Mouse (Mus musculus) splenic B cell, adult 2 months (primary cell): ENCODE measurements around the gene Miga2.
"Not testable (repeated sequence)": the region's sequence is repeated elsewhere in the genome, so short reads cannot be mapped to it uniquely, and the experiment has no call there.

Experiments
- DNase-seq: peaks from one replicate; pipeline ENCODE4 v3.0.0-alpha.2; 2011; ENCODE audit warnings: low read depth, low spot score
- H3K27me3 ChIP-seq: 2 replicates; pipeline ENCODE4 v1.6.1; 2012; ENCODE audit warnings: mild to moderate bottlenecking, low read length, moderate library complexity, mixed read lengths; ENCODE audit not compliant: control insufficient read depth, poor library complexity, insufficient read depth, severe bottlenecking
- H3K36me3 ChIP-seq: 2 replicates; pipeline ENCODE4 v1.6.1; 2012; ENCODE audit warnings: mild to moderate bottlenecking, low read length, moderate library complexity, mixed read lengths; ENCODE audit not compliant: control insufficient read depth, poor library complexity, insufficient read depth, severe bottlenecking

Gene Miga2

GRCm38 (mm10) chr2:30415157-30415935, 51.3 kb downstream of the Miga2 start, which contains the start of gene Crat:
Gene Crat, minus strand, starts transcription at chr2:30415813.
- peak; percentile 82 for DNase-seq
- H3K36me3 ChIP-seq, result no peaks in the 10 kb centered on the region
- H3K27me3 ChIP-seq, result no peaks in the 10 kb centered on the region

GRCm38 (mm10) chr2:30415936-30416648, 52.1 kb downstream of the Miga2 start, which contains the start of gene Ptpa:
Gene Ptpa, plus strand, starts transcription at chr2:30416039.
- no peaks in the 10 kb centered on the region for H3K27me3 ChIP-seq
- peak; percentile 96 for DNase-seq

GRCm38 (mm10) chr2:30416649-30416965, 52.6 kb downstream of the Miga2 start:
- DNase-seq, result no peak
- H3K27me3 ChIP-seq, result no peaks in the 10 kb centered on the region
- H3K36me3 ChIP-seq, result no peaks in the 10 kb centered on the region

More at GRCm38 (mm10) chr2:30415936-30416648, 52.1 kb downstream of the Miga2 start, which contains the start of gene Ptpa:
- H3K36me3 ChIP-seq, result no peaks in the 10 kb centered on the region

- not testable (repeated sequence) for H3K27me3 ChIP-seq, H3K36me3 ChIP-seq, DNase-seq
Observed at GRCm38 (mm10) chr2:30417154-30417553, 53.1 kb downstream of the Miga2 start.

- DNase-seq, result no peak
- Histone ChIP-seq H3K36me3 (no peaks in the 10 kb centered on the region), H3K27me3 (no peaks in the 10 kb centered on the region)
Observed at GRCm38 (mm10) chr2:30417595-30418165, 53.6 kb downstream of the Miga2 start.

GRCm38 (mm10) chr2:30418259-30418658, 54.2 kb downstream of the Miga2 start:
- no peak for DNase-seq
- no peaks in the 10 kb centered on the region for H3K27me3 ChIP-seq
- 0 out of 2 replicates have a peak, but pooled peaks cover 1% of the 10 kb centered on the region for H3K36me3 ChIP-seq

GRCm38 (mm10) chr2:30419112-30419511, 55.1 kb downstream of the Miga2 start:
- no peak for DNase-seq
- Histone ChIP-seq H3K36me3 (0 out of 2 replicates have a peak, but pooled peaks cover 1% of the 10 kb centered on the region), H3K27me3 (no peaks in the 10 kb centered on the region)

GRCm38 (mm10) chr2:30421432-30421831, 57.4 kb downstream of the Miga2 start:
- H3K27me3 ChIP-seq, result no peaks in the 10 kb centered on the region
- H3K36me3 ChIP-seq, result peaks cover 6% of the 10 kb centered on the region; the same call in 1 of the 2 replicates
- no peak for DNase-seq

- H3K27me3 ChIP-seq, result no peaks in the 10 kb centered on the region
- no peak for DNase-seq
- H3K36me3 ChIP-seq, result peaks cover 20% of the 10 kb centered on the region
Observed at GRCm38 (mm10) chr2:30429156-30429555, 65.1 kb downstream of the Miga2 start.
